Comparison of ENCODE assay signal across 20 mouse cellular contexts in the genomic region with DNA sequence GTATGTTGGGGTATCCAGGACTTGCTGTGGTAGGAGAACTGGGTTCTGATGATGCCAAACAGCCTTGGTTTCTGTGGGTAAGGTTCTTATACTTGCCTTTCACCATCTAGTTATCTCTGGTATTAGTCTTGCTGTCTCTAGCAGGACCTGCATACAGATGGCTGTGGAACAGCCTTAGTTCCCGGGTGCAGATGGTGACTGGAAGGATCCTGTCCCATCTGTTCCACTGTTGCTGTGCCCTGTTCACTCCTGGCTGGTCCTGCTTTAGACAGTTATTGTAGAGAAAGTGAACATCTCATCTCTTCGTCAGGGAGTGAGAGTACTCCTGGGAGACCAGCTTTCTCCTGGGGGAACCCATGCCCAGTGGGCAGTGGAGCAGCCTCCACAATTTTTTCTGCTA.
DNase-seq lines count a peak whose midpoint lies in the region; ATAC-seq lines count a peak whose summit lies in the region.
"Had no signal": no experiment of that assay in that cellular context is flagged by ENCODE, and none has a peak within 500 bp of the region (broad histone marks: within the 10 kb centered on the region; RNA-seq: fewer than 3 reads in every experiment).

No protein-coding gene starts in this region.

- DNase-seq in layer of hippocampus, adult 9-11 months: peak; percentile 5
- DNase-seq in layer of hippocampus, adult 9-10 months (ENCODE audit: low spot score): no peak
- peak; percentile 5 for DNase-seq in brain, adult 2 months (ENCODE audit: low read depth, low spot score)
- DNase-seq in cerebellum, adult 18-20 months: peak; percentile 14 to 22
- peak; percentile 15 to 41 for DNase-seq in cerebellum, postnatal 14 days
- DNase-seq in heart, postnatal 4 days: no peak
- DNase-seq: adrenal gland, postnatal 10 days; gastrocnemius, adult 2 months; heart, adult 2 months; heart, postnatal 10 days; kidney, adult 11 months; kidney, postnatal 14 days; liver, embryonic 13.5 days; lung, adult 2 months; lung, postnatal 10 days had no signal

- ATAC-seq in frontal cortex, adult (ENCODE audit: low TSS enrichment): no peak
- ATAC-seq: forebrain, embryonic 15.5 days; inflammation-experienced regulatory T-cells, adult 6 months; midbrain, embryonic 13.5 days; Patski had no signal

Comparison
In these comparisons a context has a peak if more than half of its experiments do, and no peak if none do; other contexts are left out.
1. DNase-seq: peak in layer of hippocampus, adult 9-11 months (single experiment), brain, adult 2 months (single experiment), cerebellum, adult 18-20 months (2 of 2) and cerebellum, postnatal 14 days (2 of 2); none in layer of hippocampus, adult 9-10 months (single experiment) and heart, postnatal 4 days (single experiment).